Mouse (Mus musculus) embryo, embryonic 10.5 days (tissue): ENCODE measurements around the gene Luc7l3.
A peak's percentile ranks its signal among the peaks of the same experiment; 100 is the strongest.

ENCODE experiments used
- DNase-seq: peaks from one replicate; pipeline ENCODE4 v3.0.0-alpha.2; 2015; ENCODE audit warnings: low spot score

Gene Luc7l3

GRCm38 (mm10) chr11:94321931-94322400 lies at the start of gene Luc7l3:
Gene Luc7l3 (minus strand): TSS chr11:94321988.
- peak; percentile 95 for DNase-seq

GRCm38 (mm10) chr11:94370809-94371208 lies 49.0 kb upstream of the Luc7l3 start:
- peak; percentile 25 for DNase-seq

- DNase-seq = no peak
Observed at GRCm38 (mm10) chr11:94369981-94370380, 48.2 kb upstream of the Luc7l3 start.

GRCm38 (mm10) chr11:94365340-94365739 lies 43.6 kb upstream of the Luc7l3 start:
- no peak for DNase-seq

- no peak for DNase-seq
Observed at GRCm38 (mm10) chr11:94363690-94364089, 41.9 kb upstream of the Luc7l3 start.

GRCm38 (mm10) chr11:94362101-94362500 lies 40.3 kb upstream of the Luc7l3 start:
- DNase-seq = no peak

GRCm38 (mm10) chr11:94361166-94361870 lies 39.5 kb upstream of the Luc7l3 start:
- DNase-seq = no peak

GRCm38 (mm10) chr11:94359168-94359567 lies 37.4 kb upstream of the Luc7l3 start:
- DNase-seq = no peak

- DNase-seq = no peak
Observed at GRCm38 (mm10) chr11:94355521-94356217, 33.9 kb upstream of the Luc7l3 start.

- no peak for DNase-seq
Observed at GRCm38 (mm10) chr11:94351094-94351493, 29.3 kb upstream of the Luc7l3 start.

GRCm38 (mm10) chr11:94350337-94350736 lies 28.5 kb upstream of the Luc7l3 start:
- DNase-seq = no peak

- DNase-seq = no peak
Observed at GRCm38 (mm10) chr11:94349839-94350238, 28.1 kb upstream of the Luc7l3 start.

GRCm38 (mm10) chr11:94347063-94347575 lies 25.3 kb upstream of the Luc7l3 start:
- DNase-seq = no peak

GRCm38 (mm10) chr11:94346611-94347010 lies 24.8 kb upstream of the Luc7l3 start:
- no peak for DNase-seq

- DNase-seq = no peak
Observed at GRCm38 (mm10) chr11:94345926-94346325, 24.1 kb upstream of the Luc7l3 start.

GRCm38 (mm10) chr11:94344470-94344869 lies 22.7 kb upstream of the Luc7l3 start:
- DNase-seq = no peak

GRCm38 (mm10) chr11:94343955-94344358 lies 22.2 kb upstream of the Luc7l3 start:
- no peak for DNase-seq

GRCm38 (mm10) chr11:94342114-94342905 lies 20.5 kb upstream of the Luc7l3 start:
- peak; percentile 55 for DNase-seq

- no peak for DNase-seq
Observed at GRCm38 (mm10) chr11:94340948-94341933, 19.5 kb upstream of the Luc7l3 start.

GRCm38 (mm10) chr11:94339732-94340585 lies 18.2 kb upstream of the Luc7l3 start:
- peak; percentile 89 for DNase-seq
